Mouse (Mus musculus) forebrain, embryonic 16.5 days (tissue): ENCODE measurements around the gene Tufm. TPM values are rescaled to one million over a fixed set of nuclear protein-coding genes. Genes with fewer than 3 reads are reported as not detected.

Experiments
- ATAC-seq: fragments of 200-750 bp; cut with Nextera tagmentation; 2 replicates; pipeline ENCODE4 v1.8.0; 2017; ENCODE audit warnings: mild to moderate bottlenecking, moderate library complexity
- H3K27ac ChIP-seq: fragments of 300-500 bp; sonication (generic); 2 replicates; pipeline ENCODE4 v1.5.1; 2014; ENCODE audit warnings: low read length, control low read depth
- H3K27me3 ChIP-seq: fragments of 300-500 bp; sonication (generic); replicated peaks from 2 replicates; pipeline ENCODE4 v1.6.1; 2014; ENCODE audit warnings: low read length; ENCODE audit not compliant: control insufficient read depth, insufficient read depth
- H3K36me3 ChIP-seq: fragments of 300-500 bp; sonication (generic); 2 replicates; pipeline ENCODE4 v1.6.1; 2014; ENCODE audit not compliant: control insufficient read depth, insufficient read depth
- H3K4me1 ChIP-seq: fragments of 300-500 bp; sonication (generic); replicated peaks from 2 replicates; pipeline ENCODE4 v1.6.1; 2014; ENCODE audit warnings: low read length; ENCODE audit not compliant: control insufficient read depth, insufficient read depth
- H3K4me2 ChIP-seq: fragments of 300-500 bp; sonication (generic); 2 replicates; pipeline ENCODE4 v1.6.1; 2014; ENCODE audit warnings: mild to moderate bottlenecking, low read length, control low read depth
- H3K4me3 ChIP-seq: fragments of 300-500 bp; sonication (generic); replicated peaks from 2 replicates; pipeline ENCODE4 v1.5.1; 2014; ENCODE audit warnings: mild to moderate bottlenecking, low read length, control low read depth
- H3K9ac ChIP-seq: fragments of 300-500 bp; sonication (generic); replicated peaks from 2 replicates; pipeline ENCODE4 v1.6.1; 2014; ENCODE audit warnings: low read depth, low read length, control low read depth
- H3K9me3 ChIP-seq: fragments of 300-500 bp; sonication (generic); 2 replicates; pipeline ENCODE4 v1.6.1; 2016; ENCODE audit warnings: low read length; ENCODE audit not compliant: control insufficient read depth
- WGBS: fragments of 180-500 bp; shearing (Covaris S2); extraction: QIAGEN DNeasy Blood & Tissue Kit; methylation state at CpG from one replicate; pipeline ENCODE4 v1.1.7; 2014; 5-methylcytosine and 5-hydroxymethylcytosine counted together
- polyA plus RNA-seq: library from polyadenylated mRNA; unstranded; fragments of >200 nt; fragmentation: Nextera tagmentation; extraction: Ambion mirVana; gene quantifications from 2 replicates; pipeline ENCODE4 v1.2.1, GENCODE M21; 2015

Gene Tufm
- polyA plus RNA-seq, 1 experiment from 2014 or later: 131 TPM

GRCm38 (mm10) chr7:126463547-126463946 lies 23.6 kb upstream of the Tufm start:
- Histone ChIP-seq H3K27me3 (no peaks in the 10 kb centered on the region), H3K27ac (no peak overlapping the region), H3K9ac (no peak overlapping the region), H3K4me3 (no peak overlapping the region), H3K4me1 (no peaks in the 10 kb centered on the region), H3K36me3 (peaks cover 11% of the 10 kb centered on the region), H3K9me3 (no peaks in the 10 kb centered on the region), H3K4me2 (no peak overlapping the region)
- no peak for ATAC-seq
- 70% methylated on average over 4 of the region's 4 CpGs for WGBS

- no peak overlapping the region for H3K4me3 ChIP-seq
Measured at GRCm38 (mm10) chr7:126464121-126464520, 23.0 kb upstream of the Tufm start.

GRCm38 (mm10) chr7:126464836-126465235 lies 22.3 kb upstream of the Tufm start:
- H3K4me3 ChIP-seq: no peak overlapping the region
- no peaks in the 10 kb centered on the region for H3K27me3 ChIP-seq
- no peak overlapping the region for H3K9ac ChIP-seq
- H3K4me2 ChIP-seq: no peak overlapping the region
- no peak overlapping the region for H3K27ac ChIP-seq
- H3K4me1 ChIP-seq: no peaks in the 10 kb centered on the region
- no peaks in the 10 kb centered on the region for H3K9me3 ChIP-seq
- WGBS: 46% methylated on average over 5 of the region's 5 CpGs
- ATAC-seq: no peak
- H3K36me3 ChIP-seq: peaks cover 16% of the 10 kb centered on the region

More at GRCm38 (mm10) chr7:126464121-126464520, 23.0 kb upstream of the Tufm start:
- Histone ChIP-seq H3K27ac (no peak overlapping the region), H3K27me3 (no peaks in the 10 kb centered on the region), H3K36me3 (peaks cover 11% of the 10 kb centered on the region), H3K4me2 (no peak overlapping the region), H3K4me1 (no peaks in the 10 kb centered on the region), H3K9ac (no peak overlapping the region), H3K9me3 (no peaks in the 10 kb centered on the region)
- ATAC-seq: no peak
- WGBS: 61% methylated on average over 4 of the region's 4 CpGs

- WGBS: 62% methylated on average over 7 of the region's 7 CpGs
- Histone ChIP-seq H3K4me1 (no peaks in the 10 kb centered on the region), H3K36me3 (peaks cover 16% of the 10 kb centered on the region), H3K9me3 (no peaks in the 10 kb centered on the region), H3K9ac (no peak overlapping the region), H3K27me3 (no peaks in the 10 kb centered on the region), H3K4me2 (no peak overlapping the region), H3K4me3 (no peak overlapping the region), H3K27ac (no peak overlapping the region)
- ATAC-seq: no peak
Measured at GRCm38 (mm10) chr7:126465246-126466030, 21.7 kb upstream of the Tufm start.

- Histone ChIP-seq H3K9me3 (no peaks in the 10 kb centered on the region), H3K4me3 (no peak overlapping the region), H3K36me3 (peaks cover 22% of the 10 kb centered on the region), H3K9ac (no peak overlapping the region), H3K4me2 (no peak overlapping the region), H3K4me1 (no peaks in the 10 kb centered on the region), H3K27ac (no peak overlapping the region), H3K27me3 (no peaks in the 10 kb centered on the region)
- 72% methylated on average over 9 of the region's 9 CpGs for WGBS
- ATAC-seq: no peak
Measured at GRCm38 (mm10) chr7:126466116-126466515, 21.0 kb upstream of the Tufm start.

- H3K4me3 ChIP-seq: no peak overlapping the region
- H3K9ac ChIP-seq: no peak overlapping the region
- 91% methylated on average over 5 of the region's 5 CpGs for WGBS
- no peak overlapping the region for H3K4me2 ChIP-seq
- peaks cover 26% of the 10 kb centered on the region for H3K36me3 ChIP-seq
- H3K27ac ChIP-seq: no peak overlapping the region
- no peaks in the 10 kb centered on the region for H3K9me3 ChIP-seq
- no peaks in the 10 kb centered on the region for H3K4me1 ChIP-seq
- H3K27me3 ChIP-seq: no peaks in the 10 kb centered on the region
- no peak for ATAC-seq
Measured at GRCm38 (mm10) chr7:126466707-126467106, 20.5 kb upstream of the Tufm start.

- Histone ChIP-seq H3K4me1 (no peaks in the 10 kb centered on the region), H3K4me3 (no peak overlapping the region), H3K27ac (no peak overlapping the region), H3K9ac (no peak overlapping the region), H3K9me3 (no peaks in the 10 kb centered on the region), H3K27me3 (no peaks in the 10 kb centered on the region), H3K36me3 (peaks cover 26% of the 10 kb centered on the region), H3K4me2 (no peak overlapping the region)
- no peak for ATAC-seq
- WGBS: 63% methylated on average over 5 of the region's 5 CpGs
Measured at GRCm38 (mm10) chr7:126467271-126467670, 19.9 kb upstream of the Tufm start.

GRCm38 (mm10) chr7:126467834-126468627 lies 19.1 kb upstream of the Tufm start:
- no peak for ATAC-seq

GRCm38 (mm10) chr7:126470077-126470476 lies 17.1 kb upstream of the Tufm start:
- ATAC-seq: no peak
- no peaks in the 10 kb centered on the region for H3K27me3 ChIP-seq
- WGBS: 89% methylated on average over 6 of the region's 6 CpGs
- peaks cover 14% of the 10 kb centered on the region for H3K4me1 ChIP-seq
- H3K4me3 ChIP-seq: no peak overlapping the region
- H3K27ac ChIP-seq: no peak overlapping the region
- H3K4me2 ChIP-seq: no peak overlapping the region
- no peak overlapping the region for H3K9ac ChIP-seq
- no peaks in the 10 kb centered on the region for H3K9me3 ChIP-seq
- H3K36me3 ChIP-seq: peaks cover 30% of the 10 kb centered on the region

More at GRCm38 (mm10) chr7:126467834-126468627, 19.1 kb upstream of the Tufm start:
- H3K9me3 ChIP-seq: no peaks in the 10 kb centered on the region
- H3K9ac ChIP-seq: no peak overlapping the region
- H3K4me2 ChIP-seq: no peak overlapping the region
- H3K4me1 ChIP-seq: no peaks in the 10 kb centered on the region
- no peak overlapping the region for H3K27ac ChIP-seq
- no peaks in the 10 kb centered on the region for H3K27me3 ChIP-seq
- H3K4me3 ChIP-seq: no peak overlapping the region
- peaks cover 30% of the 10 kb centered on the region for H3K36me3 ChIP-seq
- WGBS: 93% methylated on average over 17 of the region's 18 CpGs
